Mouse (Mus musculus) layer of hippocampus, adult 18-20 months (tissue): ENCODE measurements around the gene Mboat2. TPM values are rescaled to one million over a fixed set of nuclear protein-coding genes. Genes with fewer than 3 reads are reported as not detected.

ENCODE experiments used
- DNase-seq, 2 experiments: peaks; one replicate each; pipeline ENCODE4 v3.0.0; 2022; ENCODE audit warnings: low spot score in 2 of 2
- total RNA-seq, 2 experiments: library from RNA; stranded (reverse); gene quantifications; 2 replicates each; pipeline ENCODE4 v1.2.3; 2021

Mboat2 gene
- total RNA-seq, 2 experiments from 2014 or later, result 83.9 to 88.1 TPM

GRCm38 (mm10) chr12:24898226-24898625 is 67.5 kb downstream of the Mboat2 start:
- DNase-seq, result no peak

- DNase-seq, result no peak
Measured at GRCm38 (mm10) chr12:24899636-24900035, 69.0 kb downstream of the Mboat2 start.

GRCm38 (mm10) chr12:24902736-24903135 is 72.1 kb downstream of the Mboat2 start:
- DNase-seq, result no peak

- no peak for DNase-seq
Measured at GRCm38 (mm10) chr12:24907894-24908293, 77.2 kb downstream of the Mboat2 start.

- DNase-seq, result no peak
Measured at GRCm38 (mm10) chr12:24909679-24910078, 79.0 kb downstream of the Mboat2 start.

GRCm38 (mm10) chr12:24912174-24912573 is 81.5 kb downstream of the Mboat2 start:
- DNase-seq, result no peak

- DNase-seq, result no peak
Measured at GRCm38 (mm10) chr12:24912876-24913275, 82.2 kb downstream of the Mboat2 start.

GRCm38 (mm10) chr12:24918575-24919262 is 88.0 kb downstream of the Mboat2 start:
- DNase-seq, result no peak

- DNase-seq, result no peak
Measured at GRCm38 (mm10) chr12:24920861-24921260, 90.2 kb downstream of the Mboat2 start.

GRCm38 (mm10) chr12:24924003-24924402 is 93.3 kb downstream of the Mboat2 start:
- DNase-seq, result no peak

- DNase-seq, result no peak
Measured at GRCm38 (mm10) chr12:24925276-24925675, 94.6 kb downstream of the Mboat2 start.

- no peak for DNase-seq
Measured at GRCm38 (mm10) chr12:24925684-24926083, 95.0 kb downstream of the Mboat2 start.

- peak; percentile 89 to 93 for DNase-seq
Measured at GRCm38 (mm10) chr12:24928051-24928748, 97.5 kb downstream of the Mboat2 start.

GRCm38 (mm10) chr12:24929043-24929442 is 98.4 kb downstream of the Mboat2 start:
- no peak for DNase-seq

GRCm38 (mm10) chr12:24930760-24931159 is 100.1 kb downstream of the Mboat2 start:
- DNase-seq, result no peak

GRCm38 (mm10) chr12:24932120-24932519 is 101.4 kb downstream of the Mboat2 start:
- DNase-seq, result no peak

- DNase-seq, result no peak
Measured at GRCm38 (mm10) chr12:24933206-24933775, 102.6 kb downstream of the Mboat2 start.

GRCm38 (mm10) chr12:24933996-24934395 is 103.3 kb downstream of the Mboat2 start:
- DNase-seq, result no peak

- no peak for DNase-seq
Measured at GRCm38 (mm10) chr12:24936281-24936680, 105.6 kb downstream of the Mboat2 start.

GRCm38 (mm10) chr12:24939372-24939771 is 108.7 kb downstream of the Mboat2 start:
- no peak for DNase-seq

- DNase-seq, result no peak
Measured at GRCm38 (mm10) chr12:24942619-24943287, 112.1 kb downstream of the Mboat2 start.

- DNase-seq, result no peak
Measured at GRCm38 (mm10) chr12:24943427-24943826, 112.7 kb downstream of the Mboat2 start.
